Mouse (Mus musculus) adrenal gland, adult (tissue): ENCODE measurements around the gene Cog3.

Source experiments
- DNase-seq, 2 experiments: peaks; one replicate each; pipeline ENCODE4 v3.0.0; 2022 to 2023; ENCODE audit warnings: low spot score in 1 of 2; ENCODE audit not compliant: inconsistent age in 2 of 2

Cog3 gene

DNA sequence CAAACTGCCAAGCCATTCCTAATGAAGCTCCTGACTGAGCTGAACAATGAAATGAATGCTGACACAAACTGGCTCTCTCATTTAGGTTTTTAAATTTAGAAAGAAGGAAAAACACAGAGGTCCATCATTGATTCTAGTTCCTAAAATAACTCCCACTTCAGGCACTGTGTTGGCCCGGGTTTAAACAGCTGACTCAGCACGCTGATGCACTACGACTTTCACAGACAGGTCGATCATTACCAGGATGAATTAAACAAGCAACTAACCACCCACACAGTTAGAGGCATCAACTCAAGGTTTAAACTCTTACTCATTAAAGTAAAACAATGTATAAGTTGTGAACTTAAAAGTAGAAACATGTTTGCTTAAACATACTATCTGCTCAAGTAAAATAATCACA, 47.7 kb downstream of the Cog3 start:
- DNase-seq: no peak

DNA sequence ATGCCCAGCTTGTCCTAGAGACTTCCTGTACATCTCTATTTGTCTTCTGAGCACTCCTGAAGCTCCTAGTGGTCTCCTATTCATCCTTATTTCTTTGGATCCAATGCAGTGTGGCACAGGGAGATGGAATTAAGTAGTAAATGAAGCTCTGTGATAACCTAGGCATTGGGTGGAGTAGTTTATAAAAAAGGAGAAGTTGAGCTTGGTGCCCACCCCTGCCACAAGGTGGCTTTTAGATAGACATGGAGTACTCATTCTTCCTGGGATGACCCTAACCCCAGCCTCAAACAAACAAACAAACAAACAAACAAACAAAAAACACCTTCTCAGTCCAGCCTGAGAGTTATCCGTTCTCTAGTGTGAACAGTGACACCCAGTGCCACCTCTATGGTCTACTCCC, 56.4 kb downstream of the Cog3 start:
- no peak for DNase-seq

DNA sequence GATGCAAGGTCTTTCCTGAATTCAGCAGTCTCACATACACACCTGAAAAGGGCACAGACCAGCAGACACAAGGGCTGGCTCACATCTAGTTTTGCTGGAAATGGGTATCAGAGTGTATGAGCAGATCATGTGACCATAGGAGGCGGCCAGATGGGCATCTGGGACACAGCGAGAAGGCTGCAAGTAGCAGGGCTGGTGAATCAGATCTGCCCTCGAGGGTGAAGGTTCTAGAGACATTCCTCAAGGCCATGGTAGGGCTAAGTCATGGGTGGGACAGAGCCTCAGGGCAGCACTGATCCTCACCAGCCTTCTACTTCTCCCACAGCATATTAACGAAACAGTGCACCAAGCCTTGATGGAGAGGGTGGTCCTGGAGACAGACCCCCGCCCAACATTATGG, 58.2 kb downstream of the Cog3 start:
- DNase-seq: peak; percentile 69 to 78

DNA sequence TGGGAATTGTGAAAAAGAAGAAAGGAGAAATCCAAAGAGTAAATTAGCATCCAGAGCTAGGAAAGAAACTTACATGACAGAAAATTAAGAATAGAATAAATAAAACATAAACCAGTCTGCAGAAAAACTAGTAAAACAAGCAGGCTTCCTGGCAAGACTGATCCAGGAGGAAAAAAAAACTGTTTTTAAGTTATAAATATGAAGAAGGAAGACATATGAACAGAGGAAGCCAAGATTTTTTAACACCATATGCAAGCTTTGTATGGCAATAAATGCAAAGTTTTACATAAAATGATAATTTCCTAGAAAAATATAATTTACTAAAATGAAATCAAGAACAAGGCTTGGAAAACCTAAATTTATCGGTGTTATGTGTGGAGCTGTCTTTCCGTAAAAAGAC, 63.9 kb downstream of the Cog3 start:
- no peak for DNase-seq

DNA sequence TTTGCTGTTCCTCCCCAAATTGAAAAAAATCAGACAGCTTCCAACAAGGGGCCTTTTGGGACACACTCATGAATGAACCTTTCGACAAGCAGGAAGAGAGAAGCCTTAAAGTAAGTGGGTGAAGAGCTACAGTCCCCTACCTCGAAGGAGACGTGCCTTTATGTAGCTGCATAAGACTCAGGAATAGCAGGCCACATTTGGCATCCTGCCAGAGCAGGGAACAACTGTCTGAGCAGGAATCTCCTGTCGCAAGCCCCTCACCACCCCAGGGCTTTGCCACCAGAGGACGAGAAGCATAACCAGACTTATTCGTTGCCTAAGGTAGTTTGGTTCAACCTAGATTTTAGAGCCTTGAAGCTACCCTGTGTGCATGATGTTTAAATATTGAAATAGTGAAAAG, 78.0 kb downstream of the Cog3 start:
- no peak for DNase-seq

DNA sequence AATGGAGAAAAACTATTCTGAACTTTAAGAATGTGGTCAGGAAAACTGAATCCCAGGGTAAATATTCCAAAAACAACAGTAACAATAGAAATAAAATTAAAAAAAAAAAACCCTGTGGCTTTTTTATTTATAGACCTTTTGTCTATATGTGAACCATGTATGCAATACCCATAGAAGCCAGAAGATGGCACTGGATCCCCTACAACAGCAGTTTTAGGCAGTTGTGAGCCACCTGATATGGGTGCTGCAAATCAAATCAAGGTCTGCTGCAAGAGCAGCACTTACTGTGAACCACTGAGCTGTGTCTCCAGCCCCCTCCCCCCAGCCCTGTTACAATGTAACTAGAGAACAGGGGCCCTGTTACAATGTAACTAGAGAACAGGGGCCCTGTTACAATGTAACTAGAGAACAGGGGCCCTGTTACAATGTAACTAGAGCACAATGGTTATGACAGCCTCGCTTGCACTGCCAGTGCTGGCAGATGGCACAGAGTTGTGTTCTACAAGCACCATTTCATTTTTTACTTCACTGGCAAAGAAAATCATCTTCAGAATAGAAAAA, 85.2 kb downstream of the Cog3 start:
- no peak for DNase-seq

DNA sequence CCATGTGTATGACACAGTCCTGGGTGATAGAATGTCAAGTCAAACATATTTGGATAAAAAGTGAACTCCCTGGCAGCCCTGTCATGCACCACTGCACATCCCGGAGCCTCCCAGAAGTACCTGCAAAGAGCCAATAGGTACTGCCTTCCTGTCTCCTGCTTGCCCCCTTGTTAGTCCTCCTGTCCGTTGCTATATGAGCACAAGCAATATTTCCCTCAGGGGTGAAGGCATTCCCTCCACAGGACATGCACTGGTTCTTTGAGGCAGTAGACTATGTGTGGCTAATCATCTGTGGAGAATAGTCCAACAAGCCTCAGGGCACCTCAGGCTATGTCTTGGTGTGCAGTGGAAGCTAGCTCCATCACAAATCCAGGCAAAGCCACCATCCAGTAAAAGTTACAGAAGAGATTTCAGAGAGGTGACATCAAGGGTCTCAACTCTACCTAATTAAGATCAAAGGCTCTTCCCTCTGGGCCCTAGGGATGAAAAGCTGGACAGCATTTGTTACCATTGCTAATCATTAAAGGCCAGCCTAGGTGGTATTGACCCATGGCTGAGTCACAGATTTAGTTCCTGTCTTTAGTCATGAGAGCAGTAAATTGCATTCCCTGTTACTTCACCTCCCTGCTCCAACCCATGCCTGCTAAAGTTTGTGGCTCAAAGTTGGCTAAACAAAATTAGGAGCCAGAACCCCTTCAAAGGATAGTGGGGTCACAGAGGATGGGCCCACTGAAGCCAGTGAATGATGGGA, 88.7 kb downstream of the Cog3 start:
- DNase-seq: no peak

DNA sequence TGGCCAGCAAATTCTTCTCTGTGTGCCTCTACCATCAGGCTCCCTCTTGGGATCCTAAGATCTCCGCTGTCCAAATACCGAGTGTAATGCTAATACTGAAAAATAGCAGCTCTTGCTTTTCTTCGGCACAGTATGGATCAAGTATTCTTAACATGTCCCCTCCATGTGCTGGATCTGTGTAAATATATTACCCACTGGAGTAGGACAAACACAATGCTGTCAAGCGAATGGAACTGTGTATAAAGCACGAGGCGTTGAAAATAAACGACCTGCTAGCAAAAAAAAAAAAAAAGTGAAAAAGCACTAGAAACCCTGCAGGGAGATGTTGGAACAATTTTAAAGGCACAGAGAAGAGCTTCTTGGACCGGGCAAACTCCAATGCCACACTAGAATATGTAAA, 92.8 kb downstream of the Cog3 start:
- DNase-seq: no peak

DNA sequence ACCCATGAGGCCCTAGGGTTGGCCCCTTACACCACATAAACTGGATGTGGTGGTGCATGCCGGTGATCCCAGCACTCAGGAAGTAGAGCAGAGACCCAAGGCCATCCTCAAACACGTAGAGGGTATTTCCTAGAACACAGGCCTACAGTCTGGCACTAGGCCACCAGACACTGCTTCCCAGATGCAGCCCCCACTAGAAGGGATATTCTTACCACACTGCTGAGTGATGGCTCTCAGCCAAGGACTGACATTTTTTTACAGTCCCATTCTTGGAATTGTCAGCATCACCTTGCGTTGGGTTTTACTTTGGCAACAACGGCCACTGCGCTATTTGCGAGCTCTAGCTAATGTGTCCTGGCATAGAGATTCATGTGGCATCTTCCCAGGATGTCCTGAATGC, 93.4 kb downstream of the Cog3 start:
- no peak for DNase-seq
